Mouse (Mus musculus) spleen, adult 12 weeks (tissue): ENCODE measurements around the gene Tnip3.

Source experiments
- DNase-seq: peaks from one replicate; pipeline ENCODE4 v3.0.0; 2022; ENCODE audit warnings: low spot score

Tnip3 gene

GRCm38 (mm10) chr6:65651376-65651775 is 126.3 kb downstream of the Tnip3 start:
- no peak for DNase-seq

GRCm38 (mm10) chr6:65661272-65661671 is 136.2 kb downstream of the Tnip3 start:
- DNase-seq: no peak

- no peak for DNase-seq
Measured at GRCm38 (mm10) chr6:65662050-65662449, 136.9 kb downstream of the Tnip3 start.

- DNase-seq: no peak
Measured at GRCm38 (mm10) chr6:65663990-65664389, 138.9 kb downstream of the Tnip3 start.

- no peak for DNase-seq
Measured at GRCm38 (mm10) chr6:65666295-65666694, 141.2 kb downstream of the Tnip3 start.

GRCm38 (mm10) chr6:65669971-65670370 is 144.9 kb downstream of the Tnip3 start:
- DNase-seq: no peak

- DNase-seq: no peak
Measured at GRCm38 (mm10) chr6:65670981-65671411, 145.9 kb downstream of the Tnip3 start.

- DNase-seq: peak; percentile 8
Measured at GRCm38 (mm10) chr6:65671451-65671850, 146.3 kb downstream of the Tnip3 start, which contains the start of gene Ndnf. Gene Ndnf (plus strand): TSS chr6:65671590.

GRCm38 (mm10) chr6:65672131-65673031 is 147.3 kb downstream of the Tnip3 start:
- DNase-seq: peak; percentile 1
